Mouse (Mus musculus): ENCODE data around the gene March10. TPM values are rescaled to one million over a fixed set of nuclear protein-coding genes. Genes with fewer than 3 reads are reported as not detected.

The March10 gene
- polyA plus RNA-seq, 1 experiment = 471 TPM

DNA sequence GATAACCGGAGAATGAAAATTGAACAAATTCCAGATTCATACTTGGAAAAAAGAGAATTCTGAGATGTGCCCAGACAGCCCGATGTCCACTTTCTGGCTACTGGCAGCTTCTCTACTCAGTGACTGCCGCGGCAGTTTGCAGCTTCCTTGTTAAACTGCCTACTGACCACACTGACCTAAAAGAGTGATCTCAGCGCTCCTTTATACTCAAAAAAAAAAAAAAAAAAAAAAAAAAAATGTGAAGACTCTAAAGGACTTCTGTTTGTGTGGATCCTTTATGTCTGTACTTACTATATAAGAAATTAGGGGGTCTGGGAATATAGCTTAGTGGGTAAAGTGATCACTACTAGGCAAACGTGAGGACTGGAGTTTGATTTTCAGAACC, 17.8 kb upstream of the March10 start:
- H3K4me1 ChIP-seq (ENCODE audit: control insufficient read depth, insufficient read depth, low read length) = no peaks in the 10 kb centered on the region
- no peak overlapping the region for H3K4me3 ChIP-seq (ENCODE audit: control insufficient read depth, low read depth, low read length)
- H3K27me3 ChIP-seq (ENCODE audit: control insufficient read depth, insufficient read depth, low read length) = no peaks in the 10 kb centered on the region
- no peak overlapping the region for H3K27ac ChIP-seq (ENCODE audit: control insufficient read depth, insufficient read depth, low read depth, low read length)
- TF ChIP-seq CTCF (IDR thresholded peaks at IDR 0.05; ENCODE audit: control insufficient read depth, insufficient read depth, insufficient replicate concordance, low read depth, low read length) (no peak), POLR2A (IDR thresholded peaks at IDR 0.05; ENCODE audit: control insufficient read depth, low read depth, low read length) (no peak)
- H3K36me3 ChIP-seq (ENCODE audit: control insufficient read depth, insufficient read depth, low read length) = no peaks in the 10 kb centered on the region

DNA sequence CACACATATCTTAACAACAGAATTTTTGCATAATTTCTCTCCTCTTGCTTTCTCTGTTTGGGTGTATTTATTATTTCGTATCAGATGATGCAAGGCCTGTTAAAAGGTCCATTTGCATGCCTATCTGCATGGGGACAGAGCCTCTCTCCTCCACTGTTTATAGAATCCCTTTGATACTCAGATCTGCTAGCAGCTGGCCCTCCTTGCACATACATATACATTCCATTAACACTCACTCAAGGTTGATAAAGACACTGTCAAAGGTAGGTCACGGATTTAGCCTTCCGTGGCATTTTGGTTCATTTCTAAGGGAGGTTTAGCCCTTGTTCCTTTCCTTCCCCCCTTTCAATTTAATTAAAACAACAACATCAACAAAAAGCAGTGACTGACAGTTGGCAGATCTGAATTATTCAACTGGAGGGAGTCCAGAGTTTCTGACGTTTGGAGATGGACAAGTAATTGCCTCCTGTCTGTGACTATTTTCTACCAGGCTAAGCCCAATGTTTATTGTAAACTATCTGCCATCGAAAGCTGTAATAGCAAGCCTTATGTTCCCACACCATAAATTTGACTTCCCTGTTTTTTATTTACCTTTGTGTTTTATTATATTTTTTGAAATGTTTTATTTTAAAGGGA, 17.3 kb upstream of the March10 start:
- no peak overlapping the region for H3K4me3 ChIP-seq (ENCODE audit: control insufficient read depth, low read depth, low read length)
- no peaks in the 10 kb centered on the region for H3K4me1 ChIP-seq (ENCODE audit: control insufficient read depth, insufficient read depth, low read length)
- H3K36me3 ChIP-seq (ENCODE audit: control insufficient read depth, insufficient read depth, low read length) = no peaks in the 10 kb centered on the region
- TF ChIP-seq POLR2A (IDR thresholded peaks at IDR 0.05; ENCODE audit: control insufficient read depth, low read depth, low read length) = no peak
- TF ChIP-seq CTCF (IDR thresholded peaks at IDR 0.05; ENCODE audit: control insufficient read depth, insufficient read depth, insufficient replicate concordance, low read depth, low read length) = no peak
- no peak overlapping the region for H3K27ac ChIP-seq (ENCODE audit: control insufficient read depth, insufficient read depth, low read depth, low read length)
- no peaks in the 10 kb centered on the region for H3K27me3 ChIP-seq (ENCODE audit: control insufficient read depth, insufficient read depth, low read length)

DNA sequence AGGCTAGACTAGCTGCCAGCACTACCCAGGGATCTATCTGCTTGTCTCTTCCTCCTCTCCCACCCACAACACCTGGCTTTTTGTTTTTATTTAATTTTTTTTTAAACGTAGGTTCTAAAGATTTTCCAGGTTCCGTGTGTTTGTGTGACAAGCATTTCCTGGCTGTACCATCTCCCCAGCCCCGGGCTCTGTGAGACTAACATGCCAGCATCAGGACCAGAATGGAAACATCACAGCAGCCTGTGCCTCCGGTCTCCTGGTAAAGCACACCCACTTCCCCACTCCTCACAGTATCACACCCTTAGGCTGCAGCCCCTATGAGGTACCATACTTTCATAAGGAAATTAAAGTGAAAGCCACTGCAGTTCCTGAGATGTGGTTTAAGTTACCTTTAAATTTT, 16.1 kb upstream of the March10 start:
- Histone ChIP-seq H3K4me3 (ENCODE audit: control insufficient read depth, low read depth, low read length) (no peak overlapping the region), H3K27ac (ENCODE audit: control insufficient read depth, insufficient read depth, low read depth, low read length) (no peak overlapping the region), H3K36me3 (ENCODE audit: control insufficient read depth, insufficient read depth, low read length) (no peaks in the 10 kb centered on the region), H3K4me1 (ENCODE audit: control insufficient read depth, insufficient read depth, low read length) (no peaks in the 10 kb centered on the region), H3K27me3 (ENCODE audit: control insufficient read depth, insufficient read depth, low read length) (no peaks in the 10 kb centered on the region)
- TF ChIP-seq CTCF (IDR thresholded peaks at IDR 0.05; ENCODE audit: control insufficient read depth, insufficient read depth, insufficient replicate concordance, low read depth, low read length) = no peak
- no peak for TF ChIP-seq POLR2A (IDR thresholded peaks at IDR 0.05; ENCODE audit: control insufficient read depth, low read depth, low read length)

DNA sequence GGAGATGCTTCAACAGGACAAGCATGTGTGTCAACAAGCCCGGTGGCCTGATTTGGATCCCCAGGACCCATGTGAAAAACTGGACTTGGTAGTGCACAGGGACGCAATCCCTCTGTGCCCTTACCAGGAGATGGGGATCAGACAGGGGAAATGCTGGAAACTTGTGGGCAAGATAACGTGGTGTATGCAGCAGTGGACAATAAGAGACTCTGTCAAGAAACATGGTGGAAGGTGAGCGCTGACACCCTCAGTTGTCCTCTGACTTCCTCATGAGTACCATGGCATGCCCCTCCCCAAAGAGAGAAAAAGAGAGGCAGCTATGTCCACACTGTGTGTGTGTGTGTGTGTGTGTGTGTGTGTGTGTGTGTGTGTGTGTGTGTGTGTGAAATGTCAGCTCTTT, 14.4 kb upstream of the March10 start:
- TF ChIP-seq CTCF (IDR thresholded peaks at IDR 0.05; ENCODE audit: control insufficient read depth, insufficient read depth, insufficient replicate concordance, low read depth, low read length) (no peak), POLR2A (IDR thresholded peaks at IDR 0.05; ENCODE audit: control insufficient read depth, low read depth, low read length) (no peak)
- Histone ChIP-seq H3K27me3 (ENCODE audit: control insufficient read depth, insufficient read depth, low read length) (no peaks in the 10 kb centered on the region), H3K4me1 (ENCODE audit: control insufficient read depth, insufficient read depth, low read length) (no peaks in the 10 kb centered on the region), H3K36me3 (ENCODE audit: control insufficient read depth, insufficient read depth, low read length) (no peaks in the 10 kb centered on the region), H3K27ac (ENCODE audit: control insufficient read depth, insufficient read depth, low read depth, low read length) (no peak overlapping the region), H3K4me3 (ENCODE audit: control insufficient read depth, low read depth, low read length) (no peak overlapping the region)

GRCm38 (mm10) chr11:105469561-105469960, 13.0 kb upstream of the March10 start:
- no peaks in the 10 kb centered on the region for H3K4me1 ChIP-seq (ENCODE audit: control insufficient read depth, insufficient read depth, low read length)
- no peak overlapping the region for H3K27ac ChIP-seq (ENCODE audit: control insufficient read depth, insufficient read depth, low read depth, low read length)

DNA sequence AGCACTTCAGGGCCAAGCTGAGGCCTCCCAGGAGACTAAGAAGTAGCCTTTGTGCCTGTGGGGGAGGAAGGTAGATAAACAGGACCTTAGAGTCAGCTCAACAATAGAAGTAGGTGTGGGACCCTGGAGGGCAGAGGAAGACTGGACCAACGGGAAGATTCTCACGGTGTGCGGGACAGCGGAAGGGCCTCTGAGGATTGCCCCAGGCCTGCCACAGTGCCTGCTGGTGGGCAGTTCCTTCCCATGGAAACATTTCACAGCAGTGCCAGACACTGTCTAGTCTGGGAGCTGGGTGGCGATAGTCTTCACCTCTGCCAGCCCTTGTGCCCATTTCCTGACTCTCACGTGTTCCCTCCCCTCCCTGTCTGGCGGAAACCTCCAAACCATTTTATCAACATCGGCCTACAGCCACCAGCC, 12.6 kb upstream of the March10 start:
- H3K36me3 ChIP-seq (ENCODE audit: control insufficient read depth, insufficient read depth, low read length) = no peaks in the 10 kb centered on the region
- no peaks in the 10 kb centered on the region for H3K4me1 ChIP-seq (ENCODE audit: control insufficient read depth, insufficient read depth, low read length)
- TF ChIP-seq CTCF (IDR thresholded peaks at IDR 0.05; ENCODE audit: control insufficient read depth, insufficient read depth, insufficient replicate concordance, low read depth, low read length) (no peak), POLR2A (IDR thresholded peaks at IDR 0.05; ENCODE audit: control insufficient read depth, low read depth, low read length) (no peak)
- H3K27ac ChIP-seq (ENCODE audit: control insufficient read depth, insufficient read depth, low read depth, low read length) = peak overlapping the region; percentile 26
- H3K4me3 ChIP-seq (ENCODE audit: control insufficient read depth, low read depth, low read length) = no peak overlapping the region
- no peaks in the 10 kb centered on the region for H3K27me3 ChIP-seq (ENCODE audit: control insufficient read depth, insufficient read depth, low read length)

More at GRCm38 (mm10) chr11:105469561-105469960, 13.0 kb upstream of the March10 start:
- Histone ChIP-seq H3K27me3 (ENCODE audit: control insufficient read depth, insufficient read depth, low read length) (no peaks in the 10 kb centered on the region), H3K4me3 (ENCODE audit: control insufficient read depth, low read depth, low read length) (no peak overlapping the region), H3K36me3 (ENCODE audit: control insufficient read depth, insufficient read depth, low read length) (no peaks in the 10 kb centered on the region)
- TF ChIP-seq CTCF (IDR thresholded peaks at IDR 0.05; ENCODE audit: control insufficient read depth, insufficient read depth, insufficient replicate concordance, low read depth, low read length) (no peak), POLR2A (IDR thresholded peaks at IDR 0.05; ENCODE audit: control insufficient read depth, low read depth, low read length) (no peak)

GRCm38 (mm10) chr11:105468436-105468835, 11.9 kb upstream of the March10 start:
- no peaks in the 10 kb centered on the region for H3K36me3 ChIP-seq (ENCODE audit: control insufficient read depth, insufficient read depth, low read length)
- H3K4me3 ChIP-seq (ENCODE audit: control insufficient read depth, low read depth, low read length) = no peak overlapping the region
- no peaks in the 10 kb centered on the region for H3K27me3 ChIP-seq (ENCODE audit: control insufficient read depth, insufficient read depth, low read length)
- H3K4me1 ChIP-seq (ENCODE audit: control insufficient read depth, insufficient read depth, low read length) = no peaks in the 10 kb centered on the region
- no peak for TF ChIP-seq POLR2A (IDR thresholded peaks at IDR 0.05; ENCODE audit: control insufficient read depth, low read depth, low read length)
- H3K27ac ChIP-seq (ENCODE audit: control insufficient read depth, insufficient read depth, low read depth, low read length) = no peak overlapping the region; the same call in 1 of the 2 replicates

DNA sequence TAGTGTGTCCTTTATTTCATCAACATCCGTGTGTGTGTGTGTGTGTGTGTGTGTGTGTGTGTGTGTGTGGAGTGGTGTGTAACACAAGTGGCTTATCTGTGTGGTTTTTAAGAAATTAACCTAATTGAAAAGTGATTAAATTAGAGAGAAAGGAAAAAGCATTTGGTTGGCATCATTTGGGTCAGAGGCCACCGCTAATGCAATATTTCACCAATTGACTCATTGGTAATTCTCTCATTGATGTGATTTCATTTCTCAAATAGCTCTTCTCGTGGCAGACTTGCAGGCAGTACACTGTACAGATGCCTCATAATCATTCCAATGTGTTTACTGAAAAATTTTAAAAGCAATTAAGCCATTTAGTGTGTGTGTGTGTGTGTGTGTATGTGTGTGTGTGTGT, 11.3 kb upstream of the March10 start:
- no peaks in the 10 kb centered on the region for H3K36me3 ChIP-seq (ENCODE audit: control insufficient read depth, insufficient read depth, low read length)
- no peak overlapping the region for H3K27ac ChIP-seq (ENCODE audit: control insufficient read depth, insufficient read depth, low read depth, low read length)
- H3K4me3 ChIP-seq (ENCODE audit: control insufficient read depth, low read depth, low read length) = no peak overlapping the region
- no peaks in the 10 kb centered on the region for H3K4me1 ChIP-seq (ENCODE audit: control insufficient read depth, insufficient read depth, low read length)
- H3K27me3 ChIP-seq (ENCODE audit: control insufficient read depth, insufficient read depth, low read length) = no peaks in the 10 kb centered on the region
- TF ChIP-seq POLR2A (IDR thresholded peaks at IDR 0.05; ENCODE audit: control insufficient read depth, low read depth, low read length) (no peak), CTCF (IDR thresholded peaks at IDR 0.05; ENCODE audit: control insufficient read depth, insufficient read depth, insufficient replicate concordance, low read depth, low read length) (no peak)

Data from testis, adult 2 months (tissue).